Mouse (Mus musculus): Measurements from ENCODE around the gene Dnajc30. TPM values are rescaled to one million over a fixed set of nuclear protein-coding genes. Genes with fewer than 3 reads are reported as not detected.
"Not testable (repeated sequence)": the region's sequence is repeated elsewhere in the genome, so short reads cannot be mapped to it uniquely, and the experiment has no call there.

The Dnajc30 gene
- polyA plus RNA-seq, 1 experiment: not detected

GRCm38 (mm10) chr5:135048539-135048938, 15.5 kb upstream of the Dnajc30 start:
- WGBS: 95% methylated on average over 5 of the region's 5 CpGs
- TF ChIP-seq CTCF (IDR thresholded peaks at IDR 0.05; ENCODE audit: insufficient read depth, low read depth, low read length) (no peak), POLR2A (IDR thresholded peaks at IDR 0.05; ENCODE audit: insufficient read depth, low read depth, low read length) (no peak)
- Histone ChIP-seq H3K4me3 (ENCODE audit: insufficient read depth, low read depth, low read length) (no peak overlapping the region), H3K4me1 (ENCODE audit: control insufficient read depth, insufficient read depth, low read length) (peaks cover 7% of the 10 kb centered on the region), H3K27ac (ENCODE audit: insufficient read depth, low read depth, low read length) (no peak overlapping the region)

DNA sequence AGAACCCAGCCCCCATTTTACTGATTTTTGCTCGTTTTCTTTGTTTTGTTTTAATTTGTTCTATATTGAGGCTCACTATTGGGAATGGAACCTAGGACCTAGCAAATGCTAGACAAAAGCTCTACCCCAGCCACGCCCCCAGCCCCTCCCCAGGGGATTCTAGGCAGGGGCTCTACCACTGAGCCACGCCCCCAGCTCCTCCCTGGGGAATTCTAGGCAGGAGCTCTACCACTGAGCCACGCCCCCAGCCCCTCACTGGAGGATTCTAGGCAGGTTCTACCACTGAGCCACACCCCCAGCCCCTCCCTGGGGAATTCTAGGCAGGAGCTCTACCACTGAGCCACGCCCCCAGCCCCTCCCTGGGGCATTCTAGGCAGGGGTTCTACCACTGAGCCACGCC, 14.7 kb upstream of the Dnajc30 start:
- 80% methylated on average over 6 of the region's 6 CpGs for WGBS
- H3K27ac ChIP-seq (ENCODE audit: insufficient read depth, low read depth, low read length); H3K4me3 ChIP-seq (ENCODE audit: insufficient read depth, low read depth, low read length); H3K4me1 ChIP-seq (ENCODE audit: control insufficient read depth, insufficient read depth, low read length): not testable (repeated sequence)

GRCm38 (mm10) chr5:135053356-135053755, 10.6 kb upstream of the Dnajc30 start:
- Histone ChIP-seq H3K4me3 (ENCODE audit: insufficient read depth, low read depth, low read length) (no peak overlapping the region), H3K27ac (ENCODE audit: insufficient read depth, low read depth, low read length) (no peak overlapping the region), H3K4me1 (ENCODE audit: control insufficient read depth, insufficient read depth, low read length) (no peaks in the 10 kb centered on the region)
- no peak for TF ChIP-seq POLR2A (IDR thresholded peaks at IDR 0.05; ENCODE audit: insufficient read depth, low read depth, low read length)
- TF ChIP-seq CTCF (IDR thresholded peaks at IDR 0.05; ENCODE audit: insufficient read depth, low read depth, low read length): no peak
- WGBS: 91% methylated on average over 12 of the region's 12 CpGs

DNA sequence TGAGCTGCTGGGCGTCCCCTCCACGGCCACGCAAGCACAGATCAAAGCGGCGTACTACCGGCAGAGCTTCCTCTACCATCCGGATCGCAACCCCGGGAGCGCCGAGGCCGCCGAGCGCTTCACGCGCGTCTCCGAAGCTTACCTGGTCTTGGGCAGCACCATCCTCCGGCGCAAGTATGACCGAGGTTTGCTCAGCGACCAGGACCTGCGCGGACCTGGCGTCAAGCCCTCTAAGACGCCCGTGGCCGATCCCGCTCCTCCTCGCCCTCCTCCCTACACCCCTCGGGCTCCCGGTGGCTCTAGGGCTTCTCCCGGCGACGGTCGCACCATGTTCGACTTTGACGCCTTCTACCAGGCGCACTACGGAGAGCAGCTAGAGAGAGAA, 372 bp downstream of the Dnajc30 start:
- Histone ChIP-seq H3K27ac (ENCODE audit: insufficient read depth, low read depth, low read length) (peak overlapping the region; percentile 61; the same call in 1 of the 2 replicates), H3K4me3 (ENCODE audit: insufficient read depth, low read depth, low read length) (peak overlapping the region; percentile 70), H3K4me1 (ENCODE audit: control insufficient read depth, insufficient read depth, low read length) (no peaks in the 10 kb centered on the region)
- under 1% methylated on average over 40 of the region's 40 CpGs for WGBS
- TF ChIP-seq CTCF (IDR thresholded peaks at IDR 0.05; ENCODE audit: insufficient read depth, low read depth, low read length) (no peak), POLR2A (IDR thresholded peaks at IDR 0.05; ENCODE audit: insufficient read depth, low read depth, low read length) (no peak)

DNA sequence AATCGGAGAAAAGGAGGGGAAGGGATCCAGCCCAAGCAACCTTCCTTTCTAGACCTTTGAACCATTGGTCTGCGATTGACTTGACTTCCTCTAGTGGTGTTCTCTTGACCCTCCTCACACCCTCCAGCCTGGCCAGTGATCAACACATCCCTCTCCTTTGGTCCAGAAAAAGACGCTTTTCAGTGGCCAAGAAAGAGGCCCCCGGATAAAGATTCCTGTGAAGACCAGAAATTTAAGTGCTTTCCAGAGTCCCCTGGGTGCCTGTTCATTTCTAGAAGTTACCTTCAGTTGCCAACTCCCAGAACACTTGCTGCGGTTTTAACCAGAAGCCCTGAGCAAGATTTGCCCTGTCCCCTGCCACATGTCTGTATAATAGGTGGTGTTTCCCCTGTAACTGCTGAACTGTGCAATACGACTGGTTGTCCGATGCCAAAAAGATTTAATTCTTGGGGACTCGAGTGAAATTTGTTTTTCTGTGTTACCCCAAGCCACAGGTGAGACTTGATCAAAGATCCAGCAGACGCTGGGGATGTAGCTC, 976 bp downstream of the Dnajc30 start, which contains the start of gene Bud23:
Gene Bud23, minus strand, starts transcription at position 51 of the 538 bp plus-strand sequence.
- not testable (repeated sequence) for H3K4me1 ChIP-seq (ENCODE audit: control insufficient read depth, insufficient read depth, low read length)
- peak within 1 kb of the TSS; percentile 70 for H3K4me3 ChIP-seq (ENCODE audit: insufficient read depth, low read depth, low read length)
- H3K27ac ChIP-seq (ENCODE audit: insufficient read depth, low read depth, low read length): peak within 1 kb of the TSS; percentile 61
- 70% methylated on average over 9 of the region's 9 CpGs for WGBS

DNA sequence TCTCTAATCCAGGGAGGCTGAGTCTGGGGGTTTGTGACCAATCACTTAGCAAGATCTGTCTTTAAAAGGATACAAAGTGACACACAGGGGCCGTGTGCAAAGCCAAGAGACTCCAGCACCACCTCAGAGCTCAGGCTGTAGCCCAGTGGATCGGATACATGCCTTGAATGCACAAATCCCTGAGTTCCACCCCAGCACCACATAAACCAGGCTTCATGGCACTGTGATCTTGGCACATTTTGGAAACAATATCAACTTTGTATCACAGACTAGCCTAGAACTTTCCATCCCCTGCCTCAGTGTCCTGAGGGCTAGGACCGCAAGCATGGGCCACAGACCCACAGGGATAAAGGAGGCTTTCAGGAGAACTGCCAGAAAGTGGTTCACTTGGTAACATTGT, 2.0 kb downstream of the Dnajc30 start:
- no peak for TF ChIP-seq CTCF (IDR thresholded peaks at IDR 0.05; ENCODE audit: insufficient read depth, low read depth, low read length)
- TF ChIP-seq POLR2A (IDR thresholded peaks at IDR 0.05; ENCODE audit: insufficient read depth, low read depth, low read length): no peak
- Histone ChIP-seq H3K4me1 (ENCODE audit: control insufficient read depth, insufficient read depth, low read length) (no peaks in the 10 kb centered on the region), H3K27ac (ENCODE audit: insufficient read depth, low read depth, low read length) (no peak overlapping the region), H3K4me3 (ENCODE audit: insufficient read depth, low read depth, low read length) (no peak overlapping the region)
- 95% methylated on average over 3 of the region's 3 CpGs for WGBS

DNA sequence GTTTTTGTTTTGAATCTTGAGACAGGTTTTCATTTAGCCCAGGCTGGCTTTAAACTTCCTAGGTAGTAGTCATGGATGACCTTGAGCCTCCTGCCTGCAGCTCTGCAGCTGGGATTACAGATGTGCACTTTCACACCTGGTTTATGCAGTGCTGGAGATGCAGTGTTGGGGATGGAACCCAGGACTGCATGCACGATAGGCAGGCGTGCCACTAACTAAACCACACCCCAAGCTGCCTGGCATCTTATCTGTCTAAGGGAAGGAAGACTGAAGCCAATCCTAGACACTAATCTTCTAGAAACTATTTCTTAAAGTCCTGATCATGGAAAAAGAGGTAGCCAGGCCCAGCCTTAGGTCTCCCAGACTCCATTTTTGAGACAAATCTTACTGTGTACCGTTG, 6.4 kb downstream of the Dnajc30 start:
- TF ChIP-seq POLR2A (IDR thresholded peaks at IDR 0.05; ENCODE audit: insufficient read depth, low read depth, low read length) (no peak), CTCF (IDR thresholded peaks at IDR 0.05; ENCODE audit: insufficient read depth, low read depth, low read length) (no peak)
- Histone ChIP-seq H3K27ac (ENCODE audit: insufficient read depth, low read depth, low read length) (no peak overlapping the region), H3K4me1 (ENCODE audit: control insufficient read depth, insufficient read depth, low read length) (no peaks in the 10 kb centered on the region), H3K4me3 (ENCODE audit: insufficient read depth, low read depth, low read length) (no peak overlapping the region)
- whole genome bisulfite sequencing: 94% methylated on average over 3 of the region's 3 CpGs

DNA sequence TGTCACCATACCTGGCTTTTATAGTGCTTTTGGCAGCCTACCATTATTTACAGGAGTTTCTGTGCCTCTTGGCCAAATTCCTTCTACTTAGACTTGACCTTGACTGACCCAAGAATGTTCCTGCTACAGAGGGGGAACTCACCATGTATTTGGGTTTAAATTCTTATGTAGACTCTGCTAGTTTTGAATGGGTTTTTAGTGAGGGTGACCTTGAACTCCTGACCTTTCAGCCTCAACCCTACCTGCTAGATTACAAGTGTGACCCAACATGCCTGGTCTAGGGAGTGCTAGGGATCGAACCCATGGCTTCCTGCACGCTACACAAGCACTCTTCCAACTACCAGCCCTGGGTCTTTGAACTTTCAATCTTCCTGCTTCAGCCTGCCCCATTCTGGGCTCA, 8.1 kb downstream of the Dnajc30 start:
- Histone ChIP-seq H3K27ac (ENCODE audit: insufficient read depth, low read depth, low read length) (no peak overlapping the region), H3K4me3 (ENCODE audit: insufficient read depth, low read depth, low read length) (no peak overlapping the region), H3K4me1 (ENCODE audit: control insufficient read depth, insufficient read depth, low read length) (peaks cover 9% of the 10 kb centered on the region)
- TF ChIP-seq POLR2A (IDR thresholded peaks at IDR 0.05; ENCODE audit: insufficient read depth, low read depth, low read length): no peak
- TF ChIP-seq CTCF (IDR thresholded peaks at IDR 0.05; ENCODE audit: insufficient read depth, low read depth, low read length): no peak
- 94% methylated on average over 2 of the region's 2 CpGs for WGBS

GRCm38 (mm10) chr5:135072720-135073119, 8.7 kb downstream of the Dnajc30 start:
- no peak for TF ChIP-seq POLR2A (IDR thresholded peaks at IDR 0.05; ENCODE audit: insufficient read depth, low read depth, low read length)
- no peak for TF ChIP-seq CTCF (IDR thresholded peaks at IDR 0.05; ENCODE audit: insufficient read depth, low read depth, low read length)
- Histone ChIP-seq H3K27ac (ENCODE audit: insufficient read depth, low read depth, low read length) (no peak overlapping the region), H3K4me3 (ENCODE audit: insufficient read depth, low read depth, low read length) (no peak overlapping the region)

More at GRCm38 (mm10) chr5:135072720-135073119, 8.7 kb downstream of the Dnajc30 start:
- peaks cover 12% of the 10 kb centered on the region for H3K4me1 ChIP-seq (ENCODE audit: control insufficient read depth, insufficient read depth, low read length)
- WGBS: 79% methylated on average over 6 of the region's 6 CpGs

Measured in olfactory bulb, adult 2 months (tissue).